Mouse (Mus musculus) MEL (cell line): ENCODE results near the gene Sorl1. TPM values are rescaled to one million over a fixed set of nuclear protein-coding genes. Genes with fewer than 3 reads are reported as not detected.

Experiments
- DNase-seq: peaks from one replicate; pipeline ENCODE4 v3.0.0; 2011; ENCODE audit warnings: low read depth, low spot score
- H3K27ac ChIP-seq: 2 replicates; pipeline ENCODE4 v1.5.1; 2012; ENCODE audit warnings: low read depth, mild to moderate bottlenecking, control low read depth, low read length, moderate library complexity; ENCODE audit not compliant: control insufficient read depth
- H3K27me3 ChIP-seq, 2 experiments: fragments of 150-350 bp in 1 of 2; sonication (generic) in 1 of 2; 2 replicates each; pipeline ENCODE4 v1.6.1; 2012; ENCODE audit warnings: low read length in 2 of 2, mild to moderate bottlenecking in 2 of 2, improper control_type of control experiment in 1 of 2, moderate library complexity in 1 of 2; ENCODE audit not compliant: insufficient read depth in 2 of 2, control insufficient read depth in 1 of 2
- H3K36me3 ChIP-seq, 2 experiments: 2 replicates each; pipeline ENCODE4 v1.6.1; 2012 to 2014; ENCODE audit warnings: low read length in 2 of 2, improper control_type of control experiment in 1 of 2, inconsistent platforms in 1 of 2, mild to moderate bottlenecking in 1 of 2; ENCODE audit not compliant: insufficient read depth in 2 of 2, control insufficient read depth in 1 of 2
- H3K4me1 ChIP-seq, 2 experiments: fragments of 150-350 bp in 1 of 2; sonication (generic) in 1 of 2; 2 replicates each; pipeline ENCODE4 v1.6.1; 2012; ENCODE audit warnings: low read length in 2 of 2, improper control_type of control experiment in 1 of 2, mild to moderate bottlenecking in 1 of 2; ENCODE audit not compliant: insufficient read depth in 2 of 2, control insufficient read depth in 1 of 2
- H3K4me3 ChIP-seq, 2 experiments: fragments of 150-350 bp in 1 of 2; sonication (generic) in 1 of 2; 2 replicates each; pipeline ENCODE4 v1.5.1; 2012; ENCODE audit warnings: low read depth in 2 of 2, low read length in 2 of 2, mild to moderate bottlenecking in 2 of 2, moderate library complexity in 2 of 2, control low read depth in 1 of 2, improper control_type of control experiment in 1 of 2; ENCODE audit not compliant: control insufficient read depth in 1 of 2, insufficient read depth in 1 of 2
- H3K79me2 ChIP-seq: 2 replicates; pipeline ENCODE4 v1.6.1; 2012; ENCODE audit warnings: mild to moderate bottlenecking, low read length, moderate library complexity; ENCODE audit not compliant: control insufficient read depth, poor library complexity, insufficient read depth
- H3K9ac ChIP-seq: 2 replicates; pipeline ENCODE4 v1.6.1; 2012; ENCODE audit warnings: low read depth, mild to moderate bottlenecking, control low read depth, low read length, moderate library complexity; ENCODE audit not compliant: control insufficient read depth, poor library complexity, severe bottlenecking
- H3K9me3 ChIP-seq: fragments of 150-350 bp; sonication (generic); replicated peaks from 2 replicates; pipeline ENCODE4 v1.6.1; 2012; ENCODE audit warnings: mild to moderate bottlenecking, low read length, improper control_type of control experiment, moderate library complexity; ENCODE audit not compliant: insufficient read depth
- BHLHE40 ChIP-seq: IDR thresholded peaks from 2 replicates; pipeline ENCODE4 v1.6.1; 2012; ENCODE audit warnings: low read depth, mild to moderate bottlenecking, inconsistent platforms, low read length, improper control_type of control experiment, borderline replicate concordance
- CHD1 ChIP-seq: IDR thresholded peaks from 2 replicates; pipeline ENCODE4 v1.6.1; 2012; ENCODE audit warnings: low read depth, mild to moderate bottlenecking, inconsistent platforms, low read length, improper control_type of control experiment
- CHD2 ChIP-seq: IDR thresholded peaks from 2 replicates; pipeline ENCODE4 v1.6.1; 2011; ENCODE audit warnings: low read length, improper control_type of control experiment
- CTCF ChIP-seq, 3 experiments: IDR thresholded peaks in 2 of 3; conservative IDR thresholded peaks in 1 of 3; 2 replicates each; pipeline ENCODE4 v1.5.1; 2011 to 2012; ENCODE audit warnings: low read length in 3 of 3, low read depth in 2 of 3, mild to moderate bottlenecking in 2 of 3, improper control_type of control experiment in 1 of 3, inconsistent platforms in 1 of 3, mixed read lengths in 1 of 3, moderate library complexity in 1 of 3; ENCODE audit not compliant: control insufficient read depth in 1 of 3, insufficient read depth in 1 of 3, poor library complexity in 1 of 3, severe bottlenecking in 1 of 3
- ELF1 ChIP-seq: IDR thresholded peaks from 2 replicates; pipeline ENCODE4 v1.6.1; 2014; ENCODE audit warnings: low read depth, mild to moderate bottlenecking, inconsistent platforms, low read length, improper control_type of control experiment, moderate library complexity
- GABPA ChIP-seq: IDR thresholded peaks from 2 replicates; pipeline ENCODE4 v1.6.1; 2012; ENCODE audit warnings: low read depth, mild to moderate bottlenecking, inconsistent platforms, low read length, improper control_type of control experiment, moderate library complexity
- HCFC1 ChIP-seq: IDR thresholded peaks from 2 replicates; pipeline ENCODE4 v1.6.1; 2012; ENCODE audit warnings: low read depth, mild to moderate bottlenecking, inconsistent platforms, low read length, improper control_type of control experiment, moderate library complexity
- MAX ChIP-seq: IDR thresholded peaks from 2 replicates; pipeline ENCODE4 v1.6.1; 2011; ENCODE audit warnings: low read length, improper control_type of control experiment
- MAZ ChIP-seq: IDR thresholded peaks from 2 replicates; pipeline ENCODE4 v1.6.1; 2012; ENCODE audit warnings: low read depth, mild to moderate bottlenecking, inconsistent platforms, low read length, improper control_type of control experiment
- MEF2A ChIP-seq: IDR thresholded peaks from 2 replicates; pipeline ENCODE4 v1.6.1; 2014; ENCODE audit warnings: low read depth, mild to moderate bottlenecking, inconsistent platforms, low read length, improper control_type of control experiment; ENCODE audit not compliant: poor library complexity, insufficient replicate concordance, severe bottlenecking; ENCODE audit errors: extremely low read depth
- MXI1 ChIP-seq: IDR thresholded peaks from 2 replicates; pipeline ENCODE4 v1.6.1; 2011; ENCODE audit warnings: mild to moderate bottlenecking, low read depth, low read length, improper control_type of control experiment
- NELFE ChIP-seq: IDR thresholded peaks from 2 replicates; pipeline ENCODE4 v1.6.1; 2011; ENCODE audit warnings: low read depth, low read length, improper control_type of control experiment
- POLR2A ChIP-seq, 2 experiments: IDR thresholded peaks; 2 replicates each; pipeline ENCODE4 v1.6.1; 2011 to 2012; ENCODE audit warnings: low read length in 2 of 2, mild to moderate bottlenecking in 2 of 2, control low read depth in 1 of 2, improper control_type of control experiment in 1 of 2, low read depth in 1 of 2, moderate library complexity in 1 of 2; ENCODE audit not compliant: control insufficient read depth in 1 of 2, insufficient read depth in 1 of 2, poor library complexity in 1 of 2
- POLR2AphosphoS2 ChIP-seq: IDR thresholded peaks from 2 replicates; pipeline ENCODE4 v1.6.1; 2011; ENCODE audit warnings: low read length, improper control_type of control experiment
- RAD21 ChIP-seq: IDR thresholded peaks from 2 replicates; pipeline ENCODE4 v1.6.1; 2011; ENCODE audit warnings: mild to moderate bottlenecking, low read depth, low read length, improper control_type of control experiment
- SMC3 ChIP-seq: IDR thresholded peaks from 2 replicates; pipeline ENCODE4 v1.6.1; 2011; ENCODE audit warnings: low read depth, low read length, improper control_type of control experiment
- TAL1 ChIP-seq: IDR thresholded peaks from 2 replicates; pipeline ENCODE4 v1.6.1; 2012; ENCODE audit warnings: mild to moderate bottlenecking, inconsistent platforms, low read length, moderate library complexity, mixed read lengths
- TCF12 ChIP-seq: IDR thresholded peaks from 2 replicates; pipeline ENCODE4 v1.6.1; 2014; ENCODE audit warnings: low read depth, mild to moderate bottlenecking, inconsistent platforms, low read length, improper control_type of control experiment, moderate library complexity
- USF1 ChIP-seq: IDR thresholded peaks from 2 replicates; pipeline ENCODE4 v1.6.1; 2014; ENCODE audit warnings: low read depth, mild to moderate bottlenecking, inconsistent platforms, low read length, improper control_type of control experiment, moderate library complexity
- USF2 ChIP-seq, 2 experiments: IDR thresholded peaks; 2 replicates each; pipeline ENCODE4 v1.6.1; 2011 to 2012; ENCODE audit warnings: improper control_type of control experiment in 2 of 2, low read length in 2 of 2, borderline replicate concordance in 1 of 2, inconsistent platforms in 1 of 2, low read depth in 1 of 2, mild to moderate bottlenecking in 1 of 2; ENCODE audit not compliant: insufficient read depth in 1 of 2
- ZMIZ1 ChIP-seq: IDR thresholded peaks from 2 replicates; pipeline ENCODE4 v1.6.1; 2012; ENCODE audit warnings: low read depth, mild to moderate bottlenecking, inconsistent platforms, low read length, improper control_type of control experiment, moderate library complexity
- ZNF384 ChIP-seq: IDR thresholded peaks from 2 replicates; pipeline ENCODE4 v1.6.1; 2012; ENCODE audit warnings: low read depth, mild to moderate bottlenecking, inconsistent platforms, low read length, improper control_type of control experiment
- polyA plus RNA-seq, 2 experiments: library from polyadenylated mRNA; stranded (reverse) in 1 of 2; unstranded in 1 of 2; fragments of >175 nt in 1 of 2; fragments of >200 nt in 1 of 2; gene quantifications; 2 replicates each; pipeline versions ENCODE4 v1.2.1 to v1.2.4; 2012; ENCODE audit warnings: low replicate concordance in 2 of 2, low read depth in 1 of 2; ENCODE audit not compliant: insufficient read length in 2 of 2, insufficient read depth in 1 of 2, missing spikeins in 1 of 2
- total RNA-seq: library from RNA; depleted of rRNA; stranded (reverse); fragments of 300-350 nt; gene quantifications from 2 replicates; pipeline ENCODE4 v1.2.3, GENCODE M21; 2012

Gene Sorl1
- total and polyA plus RNA-seq, 3 experiments, result not detected

DNA sequence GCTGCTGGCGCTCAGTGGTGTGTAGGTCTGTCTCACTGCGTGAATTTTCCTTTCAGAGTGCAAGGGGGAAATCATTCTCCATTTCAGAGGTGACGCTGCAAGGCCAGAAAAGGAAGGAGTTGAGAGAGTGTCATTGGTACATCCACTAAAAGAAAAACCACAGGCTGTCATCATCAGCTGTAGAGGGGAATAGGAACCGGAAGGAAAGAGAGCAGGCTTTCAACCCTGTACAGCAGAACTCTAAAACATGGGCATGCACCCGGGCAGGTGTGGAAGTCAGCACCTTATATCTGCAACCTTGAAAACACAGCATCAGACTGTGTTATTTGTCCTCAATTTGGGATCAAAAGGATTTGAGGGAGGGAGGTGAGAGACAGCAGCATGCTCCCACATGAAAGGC lies 34.6 kb upstream of the Sorl1 start:
- DNase-seq, result no peak

DNA sequence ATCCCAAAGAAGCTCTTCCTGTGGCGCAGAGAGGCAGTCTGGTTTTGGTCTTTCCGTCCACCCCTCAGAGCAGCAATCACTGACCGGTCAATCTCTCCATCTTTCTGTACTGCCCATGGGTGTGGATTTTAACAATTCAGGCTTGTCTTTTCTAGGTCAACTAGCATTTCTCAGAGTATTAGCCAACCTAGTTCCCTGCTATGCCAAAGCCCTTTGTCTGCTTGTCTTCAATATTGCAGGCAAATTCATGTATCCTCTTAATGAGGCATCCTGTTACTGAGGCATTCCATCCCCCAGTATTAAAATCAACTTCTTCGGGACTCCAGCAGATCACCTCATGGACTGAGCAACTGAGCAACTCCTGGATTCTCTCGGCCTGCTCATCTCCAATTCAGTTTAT lies 33.9 kb upstream of the Sorl1 start:
- Histone ChIP-seq H3K9ac (no peak overlapping the region), H3K9me3 (no peaks in the 10 kb centered on the region), H3K4me3 (no peak overlapping the region), H3K27ac (no peak overlapping the region), H3K27me3 (no peaks in the 10 kb centered on the region), H3K79me2 (no peaks in the 10 kb centered on the region), H3K36me3 (no peaks in the 10 kb centered on the region), H3K4me1 (no peaks in the 10 kb centered on the region)
- TF ChIP-seq ELF1, result no peak
- no peak for TF ChIP-seq MAZ
- TF ChIP-seq ZMIZ1, result no peak
- TF ChIP-seq MAX, result no peak
- no peak for TF ChIP-seq USF2 (IDR thresholded peaks at IDR 0.05; ENCODE audit: borderline replicate concordance in 1 of 2, insufficient read depth in 1 of 2, low read depth in 1 of 2, low read length in 2 of 2)
- TF ChIP-seq ZNF384, result no peak
- no peak for TF ChIP-seq GABPA
- no peak for TF ChIP-seq SMC3
- TF ChIP-seq POLR2AphosphoS2, result no peak
- no peak for DNase-seq

More for the DNA sequence above, 34.6 kb upstream of the Sorl1 start:
- no peaks in the 10 kb centered on the region for H3K4me1 ChIP-seq
- H3K4me3 ChIP-seq, result no peak overlapping the region
- TF ChIP-seq NELFE (no peak), TAL1 (no peak), CTCF (IDR thresholded peaks at IDR 0.05 in 2 of 3, conservative IDR thresholded peaks at IDR 0.05 in 1 of 3; ENCODE audit: control insufficient read depth in 1 of 3, insufficient read depth in 1 of 3, low read depth in 2 of 3, low read length in 3 of 3, poor library complexity in 1 of 3, severe bottlenecking in 1 of 3) (no peak), SMC3 (no peak), GABPA (no peak), ZMIZ1 (no peak), HCFC1 (no peak), CHD2 (no peak), ELF1 (no peak), USF1 (no peak), ZNF384 (no peak), MEF2A (no peak), TCF12 (no peak), MXI1 (no peak), RAD21 (no peak), POLR2A (IDR thresholded peaks at IDR 0.05; ENCODE audit: control insufficient read depth in 1 of 2, insufficient read depth in 1 of 2, low read depth in 1 of 2, low read length in 2 of 2, poor library complexity in 1 of 2) (no peak), BHLHE40 (no peak), CHD1 (no peak)
- H3K9me3 ChIP-seq, result no peaks in the 10 kb centered on the region
- no peaks in the 10 kb centered on the region for H3K79me2 ChIP-seq
- no peak overlapping the region for H3K9ac ChIP-seq
- no peaks in the 10 kb centered on the region for H3K27me3 ChIP-seq
- no peaks in the 10 kb centered on the region for H3K36me3 ChIP-seq
- no peak overlapping the region for H3K27ac ChIP-seq
